Mouse (Mus musculus) monocyte, adult 2 months (primary cell): ENCODE measurements around the gene Map7d1.

Source experiments
- DNase-seq, 2 experiments: peaks; one replicate each; pipeline ENCODE4 v3.0.0; 2022; ENCODE audit warnings: low spot score in 2 of 2, low read depth in 1 of 2

The Map7d1 gene

GRCm38 (mm10) chr4:126269292-126269691, 13.1 kb upstream of the Map7d1 start:
- no peak for DNase-seq

GRCm38 (mm10) chr4:126262119-126262807, 6.1 kb upstream of the Map7d1 start, which contains the start of gene Trappc3:
Gene Trappc3, plus strand, starts transcription at chr4:126262325.
- peak; percentile 99 for DNase-seq

GRCm38 (mm10) chr4:126261675-126262074, 5.5 kb upstream of the Map7d1 start:
- no peak for DNase-seq

GRCm38 (mm10) chr4:126261266-126261665, 5.1 kb upstream of the Map7d1 start:
- DNase-seq = no peak

GRCm38 (mm10) chr4:126260520-126261201, 4.5 kb upstream of the Map7d1 start:
- DNase-seq = peak; percentile 80 to 81

- DNase-seq = peak; percentile 54 to 73
Observed at GRCm38 (mm10) chr4:126259523-126260160, 3.5 kb upstream of the Map7d1 start.

GRCm38 (mm10) chr4:126259063-126259462, 2.9 kb upstream of the Map7d1 start:
- DNase-seq = no peak

- no peak for DNase-seq
Observed at GRCm38 (mm10) chr4:126256967-126257881, 1.1 kb upstream of the Map7d1 start.

GRCm38 (mm10) chr4:126255113-126256001, 786 bp downstream of the Map7d1 start:
- peak in 1 of 2 experiments; percentile 36 for DNase-seq

- DNase-seq = no peak
Observed at GRCm38 (mm10) chr4:126254315-126255112, 1.6 kb downstream of the Map7d1 start.

- no peak for DNase-seq
Observed at GRCm38 (mm10) chr4:126253637-126254272, 2.4 kb downstream of the Map7d1 start.

GRCm38 (mm10) chr4:126252411-126253237, 3.5 kb downstream of the Map7d1 start:
- DNase-seq = no peak

- DNase-seq = peak in 1 of 2 experiments; percentile 37
Observed at GRCm38 (mm10) chr4:126251655-126252254, 4.4 kb downstream of the Map7d1 start.

- DNase-seq = no peak
Observed at GRCm38 (mm10) chr4:126250659-126251058, 5.5 kb downstream of the Map7d1 start.

GRCm38 (mm10) chr4:126248261-126248868, 7.8 kb downstream of the Map7d1 start:
- no peak for DNase-seq

GRCm38 (mm10) chr4:126246202-126246889, 9.8 kb downstream of the Map7d1 start:
- DNase-seq = no peak
